Mouse (Mus musculus) heart, embryonic 12.5 days (tissue): ENCODE measurements around the gene Sema4a. TPM values are rescaled to one million over a fixed set of nuclear protein-coding genes. Genes with fewer than 3 reads are reported as not detected.

ENCODE experiments used
- microRNA-seq: library from miRNA; unstranded; fragments of <30 nt; microRNA quantifications from one replicate; pipeline ENCODE4, GENCODE M21; 2017
- polyA plus RNA-seq: library from polyadenylated mRNA; unstranded; fragments of >200 nt; fragmentation: Nextera tagmentation; extraction: Ambion mirVana; gene quantifications from 2 replicates; pipeline ENCODE4 v1.2.1, GENCODE M21; 2016

The Sema4a gene
- polyA plus RNA-seq, 1 experiment from 2014 or later = 1.3 TPM

Small RNAs within 50 kb of the gene (microRNA-seq; reads per million reads assigned to microRNA genes)
- gene Mir7011 = not detected

Other genes starting within 250 kb of the Sema4a start
- 0.19 TPM in 1 of 2 replicates, not detected in the other for gene Rhbg, start 206.5 kb downstream of the Sema4a start, polyA plus RNA-seq
- not detected in 2 replicates for gene Gm38392, start 174.0 kb downstream of the Sema4a start, polyA plus RNA-seq
- gene Tsacc, start 164.2 kb downstream of the Sema4a start, polyA plus RNA-seq = 12.7 and 15.0 TPM in 2 replicates
- gene Cct3, start 164.1 kb downstream of the Sema4a start, polyA plus RNA-seq = 426 and 439 TPM in 2 replicates
- 167 and 172 TPM in 2 replicates for gene Glmp, start 136.2 kb downstream of the Sema4a start, polyA plus RNA-seq
- 1.4 and 1.9 TPM in 2 replicates for gene Tmem79, start 125.0 kb downstream of the Sema4a start, polyA plus RNA-seq
- gene Smg5, start 124.9 kb downstream of the Sema4a start, polyA plus RNA-seq = 53.9 and 57.5 TPM in 2 replicates
- 3.6 and 4.3 TPM in 2 replicates for gene Paqr6, start 96.6 kb downstream of the Sema4a start, polyA plus RNA-seq
- 0.10 TPM in 1 of 2 replicates, not detected in the other for gene Bglap3, start 88.4 kb downstream of the Sema4a start, polyA plus RNA-seq
- gene Bglap2, start 82.5 kb downstream of the Sema4a start, polyA plus RNA-seq = not detected in 2 replicates
- not detected in 2 replicates for gene Bglap, start 76.7 kb downstream of the Sema4a start, polyA plus RNA-seq
- gene Pmf1, start 50.9 kb downstream of the Sema4a start, polyA plus RNA-seq = 100 and 104 TPM in 2 replicates
- 14.1 and 14.3 TPM in 2 replicates for gene Slc25a44, start 36.0 kb downstream of the Sema4a start, polyA plus RNA-seq
- 108 and 113 TPM in 2 replicates for gene Lmna, start 48.8 kb upstream of the Sema4a start, polyA plus RNA-seq
- 11.8 and 13.9 TPM in 2 replicates for gene Mex3a, start 71.2 kb upstream of the Sema4a start, polyA plus RNA-seq
- gene Rab25, start 87.1 kb upstream of the Sema4a start, polyA plus RNA-seq = 0.55 TPM in 1 of 2 replicates, not detected in the other
- gene Lamtor2, start 91.9 kb upstream of the Sema4a start, polyA plus RNA-seq = 108 and 114 TPM in 2 replicates
- gene Ubqln4, start 92.6 kb upstream of the Sema4a start, polyA plus RNA-seq = 46.5 and 47.9 TPM in 2 replicates
- gene Ssr2, start 114.7 kb upstream of the Sema4a start, polyA plus RNA-seq = 181 and 185 TPM in 2 replicates
- gene Arhgef2, start 144.8 kb upstream of the Sema4a start, polyA plus RNA-seq = 84.5 and 91.8 TPM in 2 replicates
- gene Rxfp4, start 192.0 kb upstream of the Sema4a start, polyA plus RNA-seq = not detected in 2 replicates
- gene Khdc4, start 224.6 kb upstream of the Sema4a start, polyA plus RNA-seq = 75.3 and 75.6 TPM in 2 replicates